Mouse (Mus musculus) lung, embryonic 16.5 days (tissue): ENCODE results near the gene Ptges. TPM values are rescaled to one million over a fixed set of nuclear protein-coding genes. Genes with fewer than 3 reads are reported as not detected.

Source experiments
- ATAC-seq: fragments of 200-750 bp; cut with Nextera tagmentation; 2 replicates; pipeline ENCODE4 v1.8.0; 2017; ENCODE audit warnings: low read depth, mild to moderate bottlenecking, moderate library complexity
- H3K27ac ChIP-seq: fragments of 300-500 bp; sonication (generic); 2 replicates; pipeline ENCODE4 v1.5.1; 2014; ENCODE audit warnings: mild to moderate bottlenecking, control low read depth, low read length
- H3K27me3 ChIP-seq: fragments of 300-500 bp; sonication (generic); 2 replicates; pipeline ENCODE4 v1.6.1; 2014; ENCODE audit warnings: low read depth, low read length, mixed read lengths; ENCODE audit not compliant: control insufficient read depth, insufficient read depth
- H3K36me3 ChIP-seq: fragments of 300-500 bp; sonication (generic); 2 replicates; pipeline ENCODE4 v1.6.1; 2014; ENCODE audit warnings: low read length; ENCODE audit not compliant: control insufficient read depth, insufficient read depth
- H3K4me1 ChIP-seq: fragments of 300-500 bp; sonication (generic); replicated peaks from 2 replicates; pipeline ENCODE4 v1.6.1; 2014; ENCODE audit warnings: low read length, mixed read lengths; ENCODE audit not compliant: control insufficient read depth, insufficient read depth
- H3K4me2 ChIP-seq: fragments of 300-500 bp; sonication (generic); 2 replicates; pipeline ENCODE4 v1.6.1; 2014; ENCODE audit warnings: low read depth, low read length, control low read depth
- H3K4me3 ChIP-seq: fragments of 300-500 bp; sonication (generic); 2 replicates; pipeline ENCODE4 v1.5.1; 2014; ENCODE audit warnings: mild to moderate bottlenecking, low read length, control low read depth
- H3K9ac ChIP-seq: fragments of 300-500 bp; sonication (generic); 2 replicates; pipeline ENCODE4 v1.6.1; 2014; ENCODE audit warnings: low read length, control low read depth
- H3K9me3 ChIP-seq: fragments of 300-500 bp; sonication (generic); 2 replicates; pipeline ENCODE4 v1.6.1; 2016; ENCODE audit warnings: low read length; ENCODE audit not compliant: control insufficient read depth
- WGBS: fragments of 180-500 bp; shearing (Covaris S2); extraction: QIAGEN DNeasy Blood & Tissue Kit; methylation state at CpG from one replicate; pipeline ENCODE4 v1.1.7; 2014; 5-methylcytosine and 5-hydroxymethylcytosine counted together
- polyA plus RNA-seq: library from polyadenylated mRNA; unstranded; fragments of >200 nt; fragmentation: Nextera tagmentation; extraction: Ambion mirVana; gene quantifications from 2 replicates; pipeline ENCODE4 v1.2.1, GENCODE M21; 2015

Ptges gene
- polyA plus RNA-seq, result 27.9 and 30.3 TPM in 2 replicates

- WGBS, result under 1% methylated on average over 23 of the region's 23 CpGs
Observed at GRCm38 (mm10) chr2:30929483-30930045, at the start of gene Ptges. Ptges (minus strand) TSS chr2:30929863.

GRCm38 (mm10) chr2:30967352-30968327 lies 38.0 kb upstream of the Ptges start, which contains the start of gene Tor1a:
Tor1a (minus strand) TSS chr2:30967933.
- Histone ChIP-seq H3K27me3 (no peaks in the 10 kb centered on the region), H3K27ac (peak within 1 kb of the TSS; percentile 73), H3K4me2 (peak within 1 kb of the TSS; percentile 94), H3K9me3 (no peaks in the 10 kb centered on the region), H3K4me1 (peaks cover 11% of the 10 kb centered on the region), H3K4me3 (peak within 1 kb of the TSS; percentile 100), H3K9ac (peak within 1 kb of the TSS; percentile 98), H3K36me3 (peaks cover 22% of the 10 kb centered on the region)
- WGBS, result 2% methylated on average over 57 of the region's 59 CpGs
- ATAC-seq, result peak; percentile 97

More at GRCm38 (mm10) chr2:30929483-30930045, at the start of gene Ptges:
- peaks cover 24% of the 10 kb centered on the region for H3K4me1 ChIP-seq
- no peaks in the 10 kb centered on the region for H3K36me3 ChIP-seq
- H3K27me3 ChIP-seq, result no peaks in the 10 kb centered on the region
- peak within 1 kb of the TSS; percentile 44 for H3K4me3 ChIP-seq
- no peaks in the 10 kb centered on the region for H3K9me3 ChIP-seq
- H3K9ac ChIP-seq, result peak within 1 kb of the TSS; percentile 61
- peak within 1 kb of the TSS; percentile 96 for H3K27ac ChIP-seq
- peak; percentile 15; the same call in 1 of the 2 replicates for ATAC-seq
- peak within 1 kb of the TSS; percentile 64 for H3K4me2 ChIP-seq

- Histone ChIP-seq H3K27ac (no peak overlapping the region), H3K4me2 (peak overlapping the region; percentile 94), H3K36me3 (peaks cover 24% of the 10 kb centered on the region), H3K4me1 (peaks cover 11% of the 10 kb centered on the region), H3K27me3 (no peaks in the 10 kb centered on the region), H3K9me3 (no peaks in the 10 kb centered on the region), H3K4me3 (peak overlapping the region; percentile 100), H3K9ac (peak overlapping the region; percentile 98)
- WGBS, result 10% methylated on average over 16 of the region's 16 CpGs
- no peak for ATAC-seq
Observed at GRCm38 (mm10) chr2:30966826-30967225, 37.2 kb upstream of the Ptges start.

- Histone ChIP-seq H3K27ac (no peak overlapping the region), H3K27me3 (no peaks in the 10 kb centered on the region), H3K36me3 (peaks cover 29% of the 10 kb centered on the region), H3K4me3 (no peak overlapping the region), H3K4me2 (no peak overlapping the region), H3K4me1 (peaks cover 11% of the 10 kb centered on the region), H3K9ac (no peak overlapping the region), H3K9me3 (no peaks in the 10 kb centered on the region)
- 96% methylated on average over 8 of the region's 8 CpGs for WGBS
- ATAC-seq, result no peak
Observed at GRCm38 (mm10) chr2:30965627-30966026, 36.0 kb upstream of the Ptges start.

- ATAC-seq, result no peak
- Histone ChIP-seq H3K27ac (no peak overlapping the region), H3K4me1 (peaks cover 11% of the 10 kb centered on the region), H3K9ac (no peak overlapping the region), H3K9me3 (no peaks in the 10 kb centered on the region), H3K4me2 (no peak overlapping the region), H3K36me3 (peaks cover 54% of the 10 kb centered on the region), H3K4me3 (no peak overlapping the region), H3K27me3 (no peaks in the 10 kb centered on the region)
- 81% methylated on average over 11 of the region's 11 CpGs for WGBS
Observed at GRCm38 (mm10) chr2:30962570-30963254, 33.0 kb upstream of the Ptges start.

- Histone ChIP-seq H3K4me3 (no peak overlapping the region), H3K9ac (no peak overlapping the region), H3K4me2 (no peak overlapping the region), H3K27ac (no peak overlapping the region), H3K27me3 (no peaks in the 10 kb centered on the region), H3K9me3 (no peaks in the 10 kb centered on the region), H3K36me3 (peaks cover 72% of the 10 kb centered on the region), H3K4me1 (peaks cover 2% of the 10 kb centered on the region)
- ATAC-seq, result no peak
- WGBS, result 37% methylated on average over 5 of the region's 5 CpGs
Observed at GRCm38 (mm10) chr2:30959856-30960255, 30.2 kb upstream of the Ptges start.

- Histone ChIP-seq H3K9ac (no peak overlapping the region), H3K4me3 (no peak overlapping the region), H3K27me3 (no peaks in the 10 kb centered on the region), H3K27ac (no peak overlapping the region), H3K9me3 (no peaks in the 10 kb centered on the region), H3K4me1 (peaks cover 14% of the 10 kb centered on the region), H3K36me3 (peaks cover 63% of the 10 kb centered on the region), H3K4me2 (no peak overlapping the region)
- WGBS, result 87% methylated on average over 14 of the region's 14 CpGs
- ATAC-seq, result no peak
Observed at GRCm38 (mm10) chr2:30958726-30959125, 29.1 kb upstream of the Ptges start.

- WGBS, result 83% methylated on average over 4 of the region's 4 CpGs
- no peaks in the 10 kb centered on the region for H3K9me3 ChIP-seq
- peaks cover 53% of the 10 kb centered on the region for H3K36me3 ChIP-seq
- no peaks in the 10 kb centered on the region for H3K27me3 ChIP-seq
- H3K9ac ChIP-seq, result no peak overlapping the region
- ATAC-seq, result no peak
- no peak overlapping the region for H3K27ac ChIP-seq
- no peak overlapping the region for H3K4me3 ChIP-seq
- peaks cover 17% of the 10 kb centered on the region for H3K4me1 ChIP-seq
- H3K4me2 ChIP-seq, result no peak overlapping the region
Observed at GRCm38 (mm10) chr2:30957511-30957910, 27.8 kb upstream of the Ptges start.
